Mouse (Mus musculus): ENCODE data around the gene Gdap2. TPM values are rescaled to one million over a fixed set of nuclear protein-coding genes. Genes with fewer than 3 reads are reported as not detected.

Gene Gdap2
- total RNA-seq, 1 experiment from 2014 or later = 15.2 TPM

Other genes starting within 250 kb of the Gdap2 start
- gene Wdr3, start within 50 bp of the Gdap2 start, total RNA-seq (2021) = 30.9 and 31.3 TPM in 2 replicates

All from adrenal gland, postnatal 25 days (tissue).